Mouse (Mus musculus) liver, embryonic 16.5 days (tissue): ENCODE data around the gene 1700092M07Rik. TPM values are rescaled to one million over a fixed set of nuclear protein-coding genes. Genes with fewer than 3 reads are reported as not detected.

Experiments
- ATAC-seq: fragments of 200-750 bp; cut with Nextera tagmentation; 2 replicates; pipeline ENCODE4 v1.8.0; 2017; ENCODE audit warnings: low read depth, mild to moderate bottlenecking, moderate number of reproducible peaks, moderate library complexity
- H3K27ac ChIP-seq: fragments of 300-500 bp; sonication (generic); 2 replicates; pipeline ENCODE4 v1.5.1; 2014; ENCODE audit warnings: mild to moderate bottlenecking, low read length
- H3K27me3 ChIP-seq: fragments of 300-500 bp; sonication (generic); 2 replicates; pipeline ENCODE4 v1.6.1; 2014; ENCODE audit warnings: low read depth, low read length, mixed read lengths; ENCODE audit not compliant: control insufficient read depth, insufficient read depth
- H3K36me3 ChIP-seq: fragments of 300-500 bp; sonication (generic); 2 replicates; pipeline ENCODE4 v1.6.1; 2014; ENCODE audit warnings: mild to moderate bottlenecking; ENCODE audit not compliant: control insufficient read depth, insufficient read depth
- H3K4me1 ChIP-seq: fragments of 300-500 bp; sonication (generic); 2 replicates; pipeline ENCODE4 v1.6.1; 2014; ENCODE audit warnings: low read depth, low read length, mixed read lengths; ENCODE audit not compliant: control insufficient read depth
- H3K4me2 ChIP-seq: fragments of 300-500 bp; sonication (generic); 2 replicates; pipeline ENCODE4 v1.6.1; 2014; ENCODE audit warnings: low read depth, low read length, mixed read lengths
- H3K4me3 ChIP-seq: fragments of 300-500 bp; sonication (generic); 2 replicates; pipeline ENCODE4 v1.5.1; 2014; ENCODE audit warnings: low read depth, mild to moderate bottlenecking, low read length
- H3K9ac ChIP-seq: fragments of 300-500 bp; sonication (generic); 2 replicates; pipeline ENCODE4 v1.6.1; 2014; ENCODE audit warnings: low read depth, low read length
- H3K9me3 ChIP-seq: fragments of 300-500 bp; sonication (generic); replicated peaks from 2 replicates; pipeline ENCODE4 v1.6.1; 2016; ENCODE audit warnings: low read length; ENCODE audit not compliant: control insufficient read depth
- WGBS: fragments of 180-500 bp; shearing (Covaris S2); extraction: QIAGEN DNeasy Blood & Tissue Kit; methylation state at CpG from one replicate; pipeline ENCODE4 v1.1.7; 2014; ENCODE audit not compliant: insufficient replicate concordance; 5-methylcytosine and 5-hydroxymethylcytosine counted together
- polyA plus RNA-seq: library from polyadenylated mRNA; unstranded; fragments of >200 nt; fragmentation: Nextera tagmentation; extraction: Ambion mirVana; gene quantifications from 2 replicates; pipeline ENCODE4 v1.2.1, GENCODE M21; 2015

The 1700092M07Rik gene
- polyA plus RNA-seq, 1 experiment from 2014 or later, result 0.45 TPM

GRCm38 (mm10) chr19:8735389-8736159 lies 4.9 kb upstream of the 1700092M07Rik start, which contains the start of gene Wdr74:
Gene Wdr74 (plus strand): TSS chr19:8735827.
- H3K9ac ChIP-seq, result peak within 1 kb of the TSS; percentile 83
- peak within 1 kb of the TSS; percentile 79 for H3K27ac ChIP-seq
- no peaks in the 10 kb centered on the region for H3K9me3 ChIP-seq
- peak; percentile 91 for ATAC-seq
- peak within 1 kb of the TSS; percentile 94 for H3K4me2 ChIP-seq
- H3K36me3 ChIP-seq, result peaks cover 12% of the 10 kb centered on the region
- H3K27me3 ChIP-seq, result no peaks in the 10 kb centered on the region
- H3K4me3 ChIP-seq, result peak within 1 kb of the TSS; percentile 90
- under 1% methylated on average over 32 of the region's 32 CpGs for WGBS
- H3K4me1 ChIP-seq, result peaks cover 11% of the 10 kb centered on the region

DNA sequence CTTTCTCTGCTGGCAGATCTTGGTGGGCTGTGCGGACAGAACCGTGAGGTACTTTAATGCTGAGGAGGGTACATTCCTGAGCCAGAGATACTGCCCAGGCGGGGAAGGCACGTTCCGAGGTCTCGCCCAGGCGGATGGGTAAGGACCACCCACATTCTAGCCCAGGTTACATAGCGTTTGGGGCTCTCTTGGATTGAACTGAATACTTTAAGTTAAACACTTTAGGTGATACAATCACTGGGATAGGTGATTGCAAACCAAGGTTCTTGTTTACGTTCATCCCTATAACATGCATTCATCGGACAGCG lies 4.4 kb upstream of the 1700092M07Rik start:
- ATAC-seq, result peak; percentile 33
- Histone ChIP-seq H3K4me1 (peaks cover 16% of the 10 kb centered on the region), H3K9me3 (no peaks in the 10 kb centered on the region), H3K27ac (peak overlapping the region; percentile 62), H3K4me2 (peak overlapping the region; percentile 94), H3K9ac (peak overlapping the region; percentile 83), H3K27me3 (no peaks in the 10 kb centered on the region), H3K36me3 (peaks cover 12% of the 10 kb centered on the region), H3K4me3 (peak overlapping the region; percentile 90)
- 2% methylated on average over 11 of the region's 11 CpGs for whole genome bisulfite sequencing

GRCm38 (mm10) chr19:8738911-8739310 lies 1.6 kb upstream of the 1700092M07Rik start:
- Histone ChIP-seq H3K27me3 (no peaks in the 10 kb centered on the region), H3K36me3 (peaks cover 20% of the 10 kb centered on the region), H3K4me3 (no peak overlapping the region), H3K9me3 (no peaks in the 10 kb centered on the region), H3K4me2 (no peak overlapping the region), H3K4me1 (peaks cover 25% of the 10 kb centered on the region), H3K27ac (no peak overlapping the region), H3K9ac (no peak overlapping the region)
- ATAC-seq, result no peak
- 83% methylated on average over 7 of the region's 7 CpGs for WGBS

DNA sequence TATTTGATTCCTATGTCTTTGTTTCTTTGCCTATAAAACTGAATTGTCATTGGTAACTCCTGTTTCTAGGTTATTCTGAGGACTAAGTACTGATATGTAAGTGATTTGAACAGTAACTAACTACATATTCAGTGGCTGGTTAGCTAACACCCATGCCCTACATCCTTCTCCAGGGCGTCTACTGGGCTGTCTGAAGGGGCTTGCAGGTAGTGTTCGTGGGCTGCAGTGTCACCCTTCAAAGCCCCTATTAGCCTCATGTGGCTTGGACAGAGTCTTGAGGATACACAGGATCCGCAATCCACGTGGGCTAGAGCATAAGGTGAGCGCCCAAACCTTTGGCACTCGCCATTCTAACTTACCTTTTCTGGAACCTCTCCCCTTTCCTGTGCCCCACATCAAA lies 872 bp upstream of the 1700092M07Rik start:
- whole genome bisulfite sequencing, result 76% methylated on average over 6 of the region's 6 CpGs
- no peak for ATAC-seq
- H3K4me2 ChIP-seq, result no peak overlapping the region
- H3K4me1 ChIP-seq, result peaks cover 25% of the 10 kb centered on the region
- H3K9ac ChIP-seq, result no peak overlapping the region
- H3K4me3 ChIP-seq, result no peak overlapping the region
- no peak overlapping the region for H3K27ac ChIP-seq
- peaks cover 23% of the 10 kb centered on the region for H3K36me3 ChIP-seq
- H3K9me3 ChIP-seq, result no peaks in the 10 kb centered on the region
- H3K27me3 ChIP-seq, result no peaks in the 10 kb centered on the region

DNA sequence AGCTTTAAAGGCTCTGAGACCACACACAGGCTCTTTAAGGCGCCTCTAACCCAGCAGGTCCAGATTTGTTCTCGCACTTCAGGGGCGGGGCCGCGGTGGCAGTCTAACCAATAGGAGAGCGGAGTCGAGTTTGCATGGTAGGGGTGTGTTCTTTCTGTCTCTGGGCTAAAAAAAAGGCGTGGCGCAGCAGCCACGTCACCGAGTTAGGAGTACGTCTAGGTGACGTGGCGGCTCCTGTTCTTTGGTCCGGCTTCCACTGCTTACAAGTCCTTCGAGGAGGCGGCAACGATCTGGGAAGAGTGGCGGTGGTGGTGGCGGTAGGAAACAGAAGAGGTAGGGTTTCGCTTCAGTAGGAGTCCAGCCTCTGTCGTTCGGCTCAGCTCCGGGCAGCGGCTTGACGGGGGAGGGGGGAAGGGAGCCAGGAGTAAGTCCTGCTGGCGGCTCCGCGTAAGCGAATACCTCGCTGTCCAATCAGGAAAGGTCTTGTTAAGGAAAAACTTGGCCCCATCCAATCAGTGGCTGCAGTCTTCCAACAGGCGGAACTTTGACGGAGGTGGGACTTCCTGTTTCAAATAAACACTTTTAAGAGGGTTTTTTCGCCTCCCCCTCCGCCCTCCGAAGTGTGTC lies 838 bp downstream of the 1700092M07Rik start, which contains the start of gene Stx5a:
Gene Stx5a (plus strand): TSS at position 171 of the 627 bp plus-strand sequence.
- no peaks in the 10 kb centered on the region for H3K27me3 ChIP-seq
- H3K36me3 ChIP-seq, result peaks cover 37% of the 10 kb centered on the region
- ATAC-seq, result peak; percentile 97
- WGBS, result under 1% methylated on average over 36 of the region's 36 CpGs
- peaks cover 16% of the 10 kb centered on the region for H3K4me1 ChIP-seq
- peak within 1 kb of the TSS; percentile 95 for H3K27ac ChIP-seq
- no peaks in the 10 kb centered on the region for H3K9me3 ChIP-seq
- H3K4me3 ChIP-seq, result peak within 1 kb of the TSS; percentile 87
- peak within 1 kb of the TSS; percentile 94 for H3K9ac ChIP-seq
- H3K4me2 ChIP-seq, result peak within 1 kb of the TSS; percentile 90

DNA sequence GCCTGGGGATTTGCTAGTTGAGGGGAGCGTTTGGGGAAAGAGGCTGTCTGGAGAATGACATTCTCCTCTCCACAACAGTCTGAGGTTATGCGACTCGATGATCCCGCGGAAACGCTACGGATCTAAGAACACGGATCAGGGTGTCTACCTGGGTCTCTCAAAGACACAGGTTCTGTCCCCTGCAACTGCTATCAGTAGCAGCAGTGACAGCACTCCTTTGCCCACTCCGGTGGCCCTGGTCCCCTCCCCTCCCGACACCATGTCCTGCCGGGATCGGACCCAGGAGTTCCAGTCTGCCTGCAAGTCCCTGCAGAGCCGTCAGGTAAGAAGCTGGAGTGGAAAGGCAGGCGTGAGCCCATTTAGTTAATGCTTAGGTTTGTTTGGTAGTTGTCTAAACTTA lies 1.7 kb downstream of the 1700092M07Rik start:
- H3K9me3 ChIP-seq, result no peaks in the 10 kb centered on the region
- peaks cover 43% of the 10 kb centered on the region for H3K36me3 ChIP-seq
- peaks cover 16% of the 10 kb centered on the region for H3K4me1 ChIP-seq
- H3K27me3 ChIP-seq, result no peaks in the 10 kb centered on the region
- H3K4me2 ChIP-seq, result peak overlapping the region; percentile 90
- peak overlapping the region; percentile 87 for H3K4me3 ChIP-seq
- no peak for ATAC-seq
- H3K27ac ChIP-seq, result peak overlapping the region; percentile 95
- peak overlapping the region; percentile 94 for H3K9ac ChIP-seq
- 6% methylated on average over 14 of the region's 14 CpGs for WGBS

GRCm38 (mm10) chr19:8745382-8745781 lies 4.9 kb downstream of the 1700092M07Rik start:
- 81% methylated on average over 1 of the region's 1 CpGs for WGBS
- H3K4me2 ChIP-seq, result no peak overlapping the region
- no peak for ATAC-seq

DNA sequence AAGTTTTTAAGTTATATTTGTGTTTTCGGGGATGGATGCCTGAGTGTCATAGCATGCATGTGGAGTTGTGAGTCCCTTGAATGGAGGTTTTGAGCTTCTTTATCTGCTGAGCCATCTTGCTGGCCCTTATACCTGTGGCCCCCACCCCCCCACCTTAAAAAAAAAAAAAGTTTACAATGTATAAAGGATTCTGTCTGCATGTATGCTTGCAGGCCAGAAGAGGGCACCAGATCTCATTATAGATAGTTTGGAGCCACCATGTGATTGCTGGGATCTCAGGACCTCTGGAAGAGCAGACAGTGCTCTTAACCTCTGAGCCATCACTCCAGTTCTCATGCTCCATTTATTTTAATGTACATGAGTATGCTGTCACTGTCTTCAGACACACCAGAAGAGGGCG lies 6.8 kb downstream of the 1700092M07Rik start:
- WGBS, result 63% methylated on average over 2 of the region's 2 CpGs
- ATAC-seq, result no peak

More at GRCm38 (mm10) chr19:8745382-8745781, 4.9 kb downstream of the 1700092M07Rik start:
- no peak overlapping the region for H3K4me3 ChIP-seq
- H3K4me1 ChIP-seq, result peaks cover 16% of the 10 kb centered on the region
- no peaks in the 10 kb centered on the region for H3K9me3 ChIP-seq
- H3K9ac ChIP-seq, result no peak overlapping the region
- no peaks in the 10 kb centered on the region for H3K27me3 ChIP-seq
- H3K27ac ChIP-seq, result no peak overlapping the region
- H3K36me3 ChIP-seq, result peaks cover 63% of the 10 kb centered on the region

DNA sequence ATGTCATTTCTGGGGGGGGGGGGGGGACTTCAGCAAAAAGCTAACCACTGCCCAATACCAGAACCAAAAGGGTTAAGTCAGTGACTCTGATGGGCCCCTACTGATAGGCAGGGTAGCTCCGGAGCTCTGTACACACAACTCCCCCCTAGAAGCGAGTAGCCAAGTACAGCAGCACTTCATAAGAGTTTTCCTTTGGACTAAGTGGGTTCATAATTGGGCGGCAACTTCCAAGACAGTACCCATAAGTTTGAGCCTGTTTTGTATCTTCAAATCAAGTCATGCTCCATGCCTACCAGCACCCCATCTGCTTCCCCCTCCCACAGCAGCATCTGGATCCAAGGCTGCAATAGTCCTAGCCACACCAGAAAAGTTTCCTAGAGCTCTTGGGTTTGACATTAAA lies 15.1 kb downstream of the 1700092M07Rik start:
- Histone ChIP-seq H3K27me3 (no peaks in the 10 kb centered on the region), H3K9ac (peak overlapping the region; percentile 90), H3K4me3 (peak overlapping the region; percentile 98), H3K4me2 (peak overlapping the region; percentile 80), H3K4me1 (peaks cover 25% of the 10 kb centered on the region), H3K36me3 (peaks cover 39% of the 10 kb centered on the region), H3K27ac (peak overlapping the region; percentile 95; the same call in 1 of the 2 replicates), H3K9me3 (no peaks in the 10 kb centered on the region)
- ATAC-seq, result no peak
- WGBS, result 30% methylated on average over 3 of the region's 3 CpGs

More for the DNA sequence above, 6.8 kb downstream of the 1700092M07Rik start:
- Histone ChIP-seq H3K27ac (no peak overlapping the region), H3K27me3 (no peaks in the 10 kb centered on the region), H3K4me3 (no peak overlapping the region), H3K9ac (no peak overlapping the region), H3K36me3 (peaks cover 79% of the 10 kb centered on the region), H3K4me1 (peaks cover 9% of the 10 kb centered on the region), H3K4me2 (no peak overlapping the region), H3K9me3 (no peaks in the 10 kb centered on the region)
